Mouse (Mus musculus) MEL (cell line): Measurements from ENCODE around the gene Hacd3. TPM values are rescaled to one million over a fixed set of nuclear protein-coding genes. Genes with fewer than 3 reads are reported as not detected.
A peak's percentile ranks its signal among the peaks of the same experiment; 100 is the strongest.

ENCODE experiments used
- DNase-seq: peaks from one replicate; pipeline ENCODE4 v3.0.0; 2011; ENCODE audit warnings: low read depth, low spot score
- H3K27ac ChIP-seq: 2 replicates; pipeline ENCODE4 v1.5.1; 2012; ENCODE audit warnings: low read depth, mild to moderate bottlenecking, control low read depth, low read length, moderate library complexity; ENCODE audit not compliant: control insufficient read depth
- H3K27me3 ChIP-seq, 2 experiments: fragments of 150-350 bp in 1 of 2; sonication (generic) in 1 of 2; 2 replicates each; pipeline ENCODE4 v1.6.1; 2012; ENCODE audit warnings: low read length in 2 of 2, mild to moderate bottlenecking in 2 of 2, improper control_type of control experiment in 1 of 2, moderate library complexity in 1 of 2; ENCODE audit not compliant: insufficient read depth in 2 of 2, control insufficient read depth in 1 of 2
- H3K36me3 ChIP-seq, 2 experiments: 2 replicates each; pipeline ENCODE4 v1.6.1; 2012 to 2014; ENCODE audit warnings: low read length in 2 of 2, improper control_type of control experiment in 1 of 2, inconsistent platforms in 1 of 2, mild to moderate bottlenecking in 1 of 2; ENCODE audit not compliant: insufficient read depth in 2 of 2, control insufficient read depth in 1 of 2
- H3K4me1 ChIP-seq, 2 experiments: fragments of 150-350 bp in 1 of 2; sonication (generic) in 1 of 2; 2 replicates each; pipeline ENCODE4 v1.6.1; 2012; ENCODE audit warnings: low read length in 2 of 2, improper control_type of control experiment in 1 of 2, mild to moderate bottlenecking in 1 of 2; ENCODE audit not compliant: insufficient read depth in 2 of 2, control insufficient read depth in 1 of 2
- H3K4me3 ChIP-seq, 2 experiments: fragments of 150-350 bp in 1 of 2; sonication (generic) in 1 of 2; 2 replicates each; pipeline ENCODE4 v1.5.1; 2012; ENCODE audit warnings: low read depth in 2 of 2, low read length in 2 of 2, mild to moderate bottlenecking in 2 of 2, moderate library complexity in 2 of 2, control low read depth in 1 of 2, improper control_type of control experiment in 1 of 2; ENCODE audit not compliant: control insufficient read depth in 1 of 2, insufficient read depth in 1 of 2
- H3K79me2 ChIP-seq: 2 replicates; pipeline ENCODE4 v1.6.1; 2012; ENCODE audit warnings: mild to moderate bottlenecking, low read length, moderate library complexity; ENCODE audit not compliant: control insufficient read depth, poor library complexity, insufficient read depth
- H3K9ac ChIP-seq: 2 replicates; pipeline ENCODE4 v1.6.1; 2012; ENCODE audit warnings: low read depth, mild to moderate bottlenecking, control low read depth, low read length, moderate library complexity; ENCODE audit not compliant: control insufficient read depth, poor library complexity, severe bottlenecking
- H3K9me3 ChIP-seq: fragments of 150-350 bp; sonication (generic); replicated peaks from 2 replicates; pipeline ENCODE4 v1.6.1; 2012; ENCODE audit warnings: mild to moderate bottlenecking, low read length, improper control_type of control experiment, moderate library complexity; ENCODE audit not compliant: insufficient read depth
- BHLHE40 ChIP-seq: IDR thresholded peaks from 2 replicates; pipeline ENCODE4 v1.6.1; 2012; ENCODE audit warnings: low read depth, mild to moderate bottlenecking, inconsistent platforms, low read length, improper control_type of control experiment, borderline replicate concordance
- CHD1 ChIP-seq: IDR thresholded peaks from 2 replicates; pipeline ENCODE4 v1.6.1; 2012; ENCODE audit warnings: low read depth, mild to moderate bottlenecking, inconsistent platforms, low read length, improper control_type of control experiment
- CTCF ChIP-seq, 3 experiments: IDR thresholded peaks in 2 of 3; conservative IDR thresholded peaks in 1 of 3; 2 replicates each; pipeline ENCODE4 v1.5.1; 2011 to 2012; ENCODE audit warnings: low read length in 3 of 3, low read depth in 2 of 3, mild to moderate bottlenecking in 2 of 3, improper control_type of control experiment in 1 of 3, inconsistent platforms in 1 of 3, mixed read lengths in 1 of 3, moderate library complexity in 1 of 3; ENCODE audit not compliant: control insufficient read depth in 1 of 3, insufficient read depth in 1 of 3, poor library complexity in 1 of 3, severe bottlenecking in 1 of 3
- EP300 ChIP-seq, 2 experiments: IDR thresholded peaks; 2 replicates each; pipeline ENCODE4 v1.6.1; 2011; ENCODE audit warnings: improper control_type of control experiment in 2 of 2, low read length in 2 of 2, low read depth in 1 of 2, mild to moderate bottlenecking in 1 of 2
- GATA1 ChIP-seq: IDR thresholded peaks from 2 replicates; pipeline ENCODE4 v1.6.1; 2011; ENCODE audit warnings: low read depth, low read length, improper control_type of control experiment
- HCFC1 ChIP-seq: IDR thresholded peaks from 2 replicates; pipeline ENCODE4 v1.6.1; 2012; ENCODE audit warnings: low read depth, mild to moderate bottlenecking, inconsistent platforms, low read length, improper control_type of control experiment, moderate library complexity
- MAFK ChIP-seq: IDR thresholded peaks from 2 replicates; pipeline ENCODE4 v1.6.1; 2011; ENCODE audit warnings: low read depth, mild to moderate bottlenecking, low read length, improper control_type of control experiment, borderline replicate concordance
- MAZ ChIP-seq: IDR thresholded peaks from 2 replicates; pipeline ENCODE4 v1.6.1; 2012; ENCODE audit warnings: low read depth, mild to moderate bottlenecking, inconsistent platforms, low read length, improper control_type of control experiment
- MXI1 ChIP-seq: IDR thresholded peaks from 2 replicates; pipeline ENCODE4 v1.6.1; 2011; ENCODE audit warnings: mild to moderate bottlenecking, low read depth, low read length, improper control_type of control experiment
- MYB ChIP-seq: IDR thresholded peaks from 2 replicates; pipeline ENCODE4 v1.6.1; 2011; ENCODE audit warnings: mild to moderate bottlenecking, low read depth, low read length, improper control_type of control experiment
- MYC ChIP-seq: IDR thresholded peaks from 2 replicates; pipeline ENCODE4 v1.6.1; 2011; ENCODE audit warnings: low read depth, mild to moderate bottlenecking, low read length, improper control_type of control experiment, moderate library complexity
- NELFE ChIP-seq: IDR thresholded peaks from 2 replicates; pipeline ENCODE4 v1.6.1; 2011; ENCODE audit warnings: low read depth, low read length, improper control_type of control experiment
- NRF1 ChIP-seq: IDR thresholded peaks from 2 replicates; pipeline ENCODE4 v1.6.1; 2014; ENCODE audit warnings: low read depth, mild to moderate bottlenecking, inconsistent platforms, low read length, improper control_type of control experiment, moderate library complexity; ENCODE audit not compliant: poor library complexity, insufficient read depth, severe bottlenecking
- POLR2AphosphoS5 ChIP-seq: IDR thresholded peaks from 2 replicates; pipeline ENCODE4 v1.6.1; 2012; ENCODE audit warnings: low read depth, borderline replicate concordance, mild to moderate bottlenecking, inconsistent platforms, low read length, moderate library complexity, mixed read lengths
- RAD21 ChIP-seq: IDR thresholded peaks from 2 replicates; pipeline ENCODE4 v1.6.1; 2011; ENCODE audit warnings: mild to moderate bottlenecking, low read depth, low read length, improper control_type of control experiment
- RCOR1 ChIP-seq: IDR thresholded peaks from 2 replicates; pipeline ENCODE4 v1.6.1; 2012; ENCODE audit warnings: low read depth, mild to moderate bottlenecking, inconsistent platforms, low read length, improper control_type of control experiment
- SMC3 ChIP-seq: IDR thresholded peaks from 2 replicates; pipeline ENCODE4 v1.6.1; 2011; ENCODE audit warnings: low read depth, low read length, improper control_type of control experiment
- TAL1 ChIP-seq: IDR thresholded peaks from 2 replicates; pipeline ENCODE4 v1.6.1; 2012; ENCODE audit warnings: mild to moderate bottlenecking, inconsistent platforms, low read length, moderate library complexity, mixed read lengths
- TBP ChIP-seq: IDR thresholded peaks from 2 replicates; pipeline ENCODE4 v1.8.0; 2011; ENCODE audit warnings: low read depth, low read length, improper control_type of control experiment
- TCF12 ChIP-seq: IDR thresholded peaks from 2 replicates; pipeline ENCODE4 v1.6.1; 2014; ENCODE audit warnings: low read depth, mild to moderate bottlenecking, inconsistent platforms, low read length, improper control_type of control experiment, moderate library complexity
- USF2 ChIP-seq, 2 experiments: IDR thresholded peaks; 2 replicates each; pipeline ENCODE4 v1.6.1; 2011 to 2012; ENCODE audit warnings: improper control_type of control experiment in 2 of 2, low read length in 2 of 2, borderline replicate concordance in 1 of 2, inconsistent platforms in 1 of 2, low read depth in 1 of 2, mild to moderate bottlenecking in 1 of 2; ENCODE audit not compliant: insufficient read depth in 1 of 2
- ZC3H11A ChIP-seq: IDR thresholded peaks from 2 replicates; pipeline ENCODE4 v1.6.1; 2012; ENCODE audit warnings: low read depth, mild to moderate bottlenecking, inconsistent platforms, low read length, improper control_type of control experiment
- polyA plus RNA-seq, 2 experiments: library from polyadenylated mRNA; stranded (reverse) in 1 of 2; unstranded in 1 of 2; fragments of >175 nt in 1 of 2; fragments of >200 nt in 1 of 2; gene quantifications; 2 replicates each; pipeline versions ENCODE4 v1.2.1 to v1.2.4; 2012; ENCODE audit warnings: low replicate concordance in 2 of 2, low read depth in 1 of 2; ENCODE audit not compliant: insufficient read length in 2 of 2, insufficient read depth in 1 of 2, missing spikeins in 1 of 2
- total RNA-seq: library from RNA; depleted of rRNA; stranded (reverse); fragments of 300-350 nt; gene quantifications from 2 replicates; pipeline ENCODE4 v1.2.3, GENCODE M21; 2012

Hacd3 gene
- total and polyA plus RNA-seq, 3 experiments, result 47.3 to 340 (median 57.9) TPM

DNA sequence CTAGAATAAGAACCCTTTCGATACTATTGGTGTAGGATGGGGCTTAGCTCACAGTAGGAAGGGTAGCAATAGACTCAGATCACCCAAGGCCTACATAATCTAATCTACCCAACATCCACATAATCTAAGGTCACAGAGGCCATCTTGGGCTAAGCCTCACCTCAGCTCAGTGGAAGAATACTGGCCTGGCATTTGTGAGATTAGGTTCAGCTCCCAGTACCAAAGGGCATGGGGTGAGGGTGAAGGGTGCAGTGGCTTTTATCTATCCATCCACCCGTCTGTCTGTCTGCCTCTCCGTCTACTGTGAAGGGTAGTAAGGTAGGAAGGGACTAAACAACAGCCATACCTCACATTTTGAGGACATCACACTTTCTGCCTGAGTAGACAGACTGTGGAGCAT, 49.1 kb upstream of the Hacd3 start:
- H3K27me3 ChIP-seq, result no peaks in the 10 kb centered on the region
- H3K79me2 ChIP-seq, result no peaks in the 10 kb centered on the region
- peak; percentile 37 for DNase-seq
- peaks cover 18 to 21% of the 10 kb centered on the region in 2 experiments for H3K36me3 ChIP-seq
- peaks cover 8 to 10% of the 10 kb centered on the region in 2 experiments for H3K4me1 ChIP-seq
- H3K9ac ChIP-seq, result no peak overlapping the region
- no peak overlapping the region for H3K4me3 ChIP-seq
- TF ChIP-seq TAL1 (peak; percentile 30), RAD21 (no peak), TCF12 (0 out of 2 replicates have a peak, but pooled peaks have one; percentile 11), RCOR1 (no peak)
- H3K27ac ChIP-seq, result no peak overlapping the region
- no peaks in the 10 kb centered on the region for H3K9me3 ChIP-seq

DNA sequence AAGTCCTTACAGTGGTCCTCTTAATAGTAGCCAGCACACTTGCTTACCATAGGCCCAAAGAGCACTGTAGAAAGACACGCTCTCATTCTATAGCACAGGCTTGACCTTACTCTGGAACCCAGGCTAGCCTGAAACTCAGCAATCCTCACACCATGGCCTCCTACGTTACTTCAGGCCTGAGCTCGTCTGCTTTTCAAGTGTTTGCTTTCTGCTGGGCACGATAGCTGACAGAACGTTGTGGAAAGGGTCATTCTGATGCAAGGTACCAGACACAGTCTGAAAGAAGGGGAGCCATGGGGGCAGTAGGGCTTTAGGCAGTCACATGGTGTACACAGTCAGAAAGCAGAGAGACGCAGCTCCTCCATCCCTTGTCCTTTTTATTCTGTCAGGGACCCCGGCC, 42.8 kb upstream of the Hacd3 start:
- no peak for TF ChIP-seq NRF1
- no peak for TF ChIP-seq BHLHE40
- no peak for TF ChIP-seq MXI1
- TF ChIP-seq MYC, result no peak
- no peak for TF ChIP-seq POLR2AphosphoS5
- Histone ChIP-seq H3K9ac (no peak overlapping the region), H3K79me2 (no peaks in the 10 kb centered on the region), H3K9me3 (no peaks in the 10 kb centered on the region), H3K27me3 (no peaks in the 10 kb centered on the region), H3K4me1 (no peaks in the 10 kb centered on the region), H3K36me3 (peaks cover 3 to 43% of the 10 kb centered on the region in 2 experiments), H3K4me3 (no peak overlapping the region), H3K27ac (no peak overlapping the region)
- no peak for DNase-seq

DNA sequence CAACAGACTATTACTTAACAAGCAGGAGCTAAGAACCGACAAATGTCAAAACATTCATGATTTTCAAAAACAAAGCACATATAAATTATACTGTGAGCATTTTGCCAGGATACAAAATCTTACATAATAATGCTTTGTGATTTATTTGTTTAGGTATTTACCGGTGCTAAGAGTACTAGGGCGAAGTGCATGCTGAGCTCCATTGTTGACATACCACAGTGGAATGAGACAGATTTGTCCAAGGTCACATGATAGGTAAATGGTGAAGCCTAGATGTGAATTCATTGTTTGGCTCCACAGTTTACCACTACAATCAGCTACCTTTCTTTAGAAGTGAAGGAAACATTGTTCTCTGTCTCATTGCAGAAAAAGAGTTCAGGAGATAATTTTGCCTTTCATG, 29.5 kb upstream of the Hacd3 start:
- no peak overlapping the region for H3K4me3 ChIP-seq
- H3K9ac ChIP-seq, result no peak overlapping the region
- peaks cover 0 to 53% of the 10 kb centered on the region in 2 experiments; a peak in 3 of 4 replicates for H3K36me3 ChIP-seq
- no peaks in the 10 kb centered on the region for H3K79me2 ChIP-seq
- no peak overlapping the region for H3K27ac ChIP-seq
- no peaks in the 10 kb centered on the region for H3K9me3 ChIP-seq
- H3K27me3 ChIP-seq, result no peaks in the 10 kb centered on the region
- TF ChIP-seq SMC3, result no peak
- TF ChIP-seq USF2 (IDR thresholded peaks at IDR 0.05; ENCODE audit: borderline replicate concordance in 1 of 2, insufficient read depth in 1 of 2, low read depth in 1 of 2, low read length in 2 of 2), result no peak
- TF ChIP-seq MAZ, result no peak
- no peak for TF ChIP-seq MAFK
- no peak for TF ChIP-seq ZC3H11A
- no peak for TF ChIP-seq TBP
- no peak for TF ChIP-seq MYB
- TF ChIP-seq CTCF (IDR thresholded peaks at IDR 0.05 in 2 of 3, conservative IDR thresholded peaks at IDR 0.05 in 1 of 3; ENCODE audit: control insufficient read depth in 1 of 3, insufficient read depth in 1 of 3, low read depth in 2 of 3, low read length in 3 of 3, poor library complexity in 1 of 3, severe bottlenecking in 1 of 3), result no peak
- TF ChIP-seq GATA1, result no peak
- TF ChIP-seq NELFE, result no peak
- no peak for TF ChIP-seq EP300 (IDR thresholded peaks at IDR 0.05; ENCODE audit: low read depth in 1 of 2, low read length in 2 of 2)
- TF ChIP-seq RAD21, result no peak
- no peak for TF ChIP-seq CHD1
- no peak for TF ChIP-seq HCFC1
- no peak for TF ChIP-seq POLR2AphosphoS5
- no peak for DNase-seq
- no peaks in the 10 kb centered on the region for H3K4me1 ChIP-seq
